Mouse (Mus musculus): ENCODE results near the gene Spats1.

DNA sequence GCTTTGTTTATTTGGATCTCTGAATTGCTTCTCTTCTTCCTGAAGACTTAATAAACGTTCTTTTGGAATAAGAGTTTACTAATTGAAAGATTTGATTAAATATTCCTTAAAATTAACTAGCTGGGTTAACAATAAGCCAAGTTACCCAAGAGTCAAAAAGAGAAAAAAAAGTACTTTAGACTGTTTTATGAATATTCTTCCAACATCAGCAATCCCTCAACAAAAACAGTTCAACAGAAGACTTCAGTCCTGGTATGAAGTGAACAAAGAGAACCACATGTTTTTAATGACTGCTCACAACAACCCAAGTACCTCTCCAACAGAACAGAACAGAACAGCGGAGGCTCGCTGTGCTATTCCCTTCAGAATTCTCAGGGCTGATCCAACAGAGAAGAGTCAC, 72.6 kb downstream of the Spats1 start:
- TF ChIP-seq POLR2A (IDR thresholded peaks at IDR 0.05; ENCODE audit: low read depth, low read length) (no peak), CTCF (IDR thresholded peaks at IDR 0.05; ENCODE audit: extremely low read depth, insufficient read length, insufficient replicate concordance, low read depth, low read length) (no peak)

Data from small intestine, adult 2 months (tissue).